Mouse (Mus musculus): ENCODE measurements around the gene Lrch4.

GRCm38 (mm10) chr5:137610056-137610455, 18.9 kb upstream of the Lrch4 start:
- no peak for TF ChIP-seq POLR2A (IDR thresholded peaks at IDR 0.05; ENCODE audit: low read depth, low read length)
- no peak for TF ChIP-seq CTCF (IDR thresholded peaks at IDR 0.05; ENCODE audit: extremely low read depth, insufficient read depth, insufficient read length, insufficient replicate concordance)

Measured in spleen, adult 2 months (tissue).